32 mouse cellular contexts compared by ENCODE assay signal in genomic region chr4:23037784-23038183, GRCm38 (mm10).
DNase-seq lines count a peak whose midpoint lies in the region; ATAC-seq and TF ChIP-seq lines count a peak whose summit lies in the region.
"Had no signal": no experiment of that assay in that cellular context is flagged by ENCODE, and none has a peak within 500 bp of the region (broad histone marks: within the 10 kb centered on the region; RNA-seq: fewer than 3 reads in every experiment).

No protein-coding gene starts in this region.

- TF ChIP-seq CTCF in midbrain, postnatal 0 days (IDR thresholded peaks at IDR 0.05): no peak
- TF ChIP-seq CTCF in lung, postnatal 0 days (IDR thresholded peaks at IDR 0.05): no peak

- 83% methylated on average over 6 of the region's 6 CpGs for WGBS in hindbrain, embryonic 11.5 days
- 77% methylated on average over 6 of the region's 6 CpGs for WGBS in hindbrain, embryonic 16.5 days
- whole genome bisulfite sequencing in forebrain, embryonic 13.5 days: 67% methylated on average over 6 of the region's 6 CpGs
- WGBS in midbrain, embryonic 12.5 days: 39% methylated on average over 6 of the region's 6 CpGs
- 36% methylated on average over 6 of the region's 6 CpGs for WGBS in midbrain, postnatal 0 days
- 78% methylated on average over 6 of the region's 6 CpGs for WGBS in lung, postnatal 0 days

- H3K9ac ChIP-seq in hindbrain, embryonic 11.5 days (ENCODE audit: low read depth, low read length): no peak overlapping the region
- H3K9ac ChIP-seq in hindbrain, embryonic 16.5 days (ENCODE audit: low read depth, low read length): no peak overlapping the region
- no peak overlapping the region for H3K9ac ChIP-seq in forebrain, embryonic 13.5 days
- no peak overlapping the region for H3K9ac ChIP-seq in midbrain, embryonic 12.5 days (replicated peaks)
- no peak overlapping the region for H3K9ac ChIP-seq in midbrain, postnatal 0 days (replicated peaks; ENCODE audit: low read length, poor library complexity, severe bottlenecking)
- H3K9ac ChIP-seq in lung, postnatal 0 days (replicated peaks; ENCODE audit: low read depth): no peak overlapping the region
- H3K9ac ChIP-seq: embryonic facial prominence, embryonic 15.5 days; heart, embryonic 13.5 days; liver, embryonic 12.5 days; liver, postnatal 0 days; neural tube, embryonic 15.5 days had no signal

- no peak overlapping the region for H3K27ac ChIP-seq in hindbrain, embryonic 11.5 days (ENCODE audit: low read depth, low read length)
- H3K27ac ChIP-seq in hindbrain, embryonic 16.5 days (ENCODE audit: low read depth, low read length): no peak overlapping the region
- no peak overlapping the region for H3K27ac ChIP-seq in forebrain, embryonic 13.5 days
- H3K27ac ChIP-seq in midbrain, embryonic 12.5 days (replicated peaks): peak overlapping the region; percentile 42; the same call in 1 of the 2 replicates
- H3K27ac ChIP-seq in midbrain, postnatal 0 days (ENCODE audit: low read depth, low read length): no peak overlapping the region
- no peak overlapping the region for H3K27ac ChIP-seq in lung, postnatal 0 days (ENCODE audit: low read length)
- H3K27ac ChIP-seq: embryonic facial prominence, embryonic 10.5 days; embryonic facial prominence, embryonic 15.5 days; gastrocnemius, adult 2 months; heart, embryonic 13.5 days; kidney, postnatal 0 days; liver, embryonic 12.5 days; neural tube, embryonic 15.5 days; stomach, postnatal 0 days had no signal

- no peak overlapping the region for H3K4me2 ChIP-seq in hindbrain, embryonic 11.5 days (replicated peaks; ENCODE audit: low read depth, low read length)
- H3K4me2 ChIP-seq in hindbrain, embryonic 16.5 days (ENCODE audit: low read length): no peak overlapping the region
- no peak overlapping the region for H3K4me2 ChIP-seq in forebrain, embryonic 13.5 days
- H3K4me2 ChIP-seq in midbrain, embryonic 12.5 days (replicated peaks): no peak overlapping the region
- H3K4me2 ChIP-seq in midbrain, postnatal 0 days (ENCODE audit: low read depth, low read length, poor library complexity, severe bottlenecking): no peak overlapping the region
- H3K4me2 ChIP-seq in lung, postnatal 0 days (replicated peaks; ENCODE audit: low read depth, low read length): no peak overlapping the region
- H3K4me2 ChIP-seq: embryonic facial prominence, embryonic 15.5 days; heart, embryonic 13.5 days; liver, embryonic 12.5 days; neural tube, embryonic 15.5 days had no signal

- ATAC-seq in hindbrain, embryonic 11.5 days (ENCODE audit: low FRiP score): peak; percentile 33; the same call in 1 of the 2 replicates
- ATAC-seq in hindbrain, embryonic 16.5 days: no peak
- ATAC-seq in forebrain, embryonic 13.5 days: peak; percentile 75
- peak; percentile 89 for ATAC-seq in midbrain, embryonic 12.5 days (ENCODE audit: low FRiP score, low read depth)
- ATAC-seq in midbrain, postnatal 0 days (ENCODE audit: low FRiP score): peak; percentile 20; the same call in 1 of the 2 replicates
- ATAC-seq in lung, postnatal 0 days: no peak
- ATAC-seq: intestine, embryonic 16.5 days; liver, embryonic 12.5 days; liver, postnatal 0 days; Patski had no signal

- H3K4me3 ChIP-seq in hindbrain, embryonic 11.5 days (ENCODE audit: low read depth, low read length): no peak overlapping the region
- no peak overlapping the region for H3K4me3 ChIP-seq in hindbrain, embryonic 16.5 days (ENCODE audit: low read length)
- no peak overlapping the region for H3K4me3 ChIP-seq in forebrain, embryonic 13.5 days
- no peak overlapping the region for H3K4me3 ChIP-seq in midbrain, embryonic 12.5 days
- H3K4me3 ChIP-seq in midbrain, postnatal 0 days (ENCODE audit: low read depth, low read length): no peak overlapping the region
- H3K4me3 ChIP-seq in lung, postnatal 0 days (ENCODE audit: low read depth, low read length): no peak overlapping the region
- H3K4me3 ChIP-seq: embryonic facial prominence, embryonic 10.5 days; embryonic facial prominence, embryonic 15.5 days; gastrocnemius, adult 2 months; heart, embryonic 13.5 days; liver, embryonic 12.5 days; megakaryocyte, embryonic 14.5 days; neural tube, embryonic 15.5 days had no signal

- peak; percentile 2 for DNase-seq in hindbrain, embryonic 11.5 days (ENCODE audit: low spot score)
- DNase-seq in midbrain, postnatal 0 days (ENCODE audit: low spot score): no peak
- DNase-seq in lung, postnatal 0 days (ENCODE audit: low spot score): no peak
- DNase-seq in cerebellum, adult 11 months: no peak
- DNase-seq: adrenal gland, postnatal 14 days; cerebellum, adult 8-10 months; cerebellum, postnatal 25 days; gastrocnemius, adult 2 months; gastrocnemius, postnatal 36 days; heart, adult 18-20 months; heart, postnatal 10 days; kidney, adult 8-10 months; layer of hippocampus, postnatal 36 days; left cerebral cortex, postnatal 4 days; liver, postnatal 0 days; lung, postnatal 4 days; right cerebral cortex, adult 18-20 months; thymus, adult 18-20 months; thymus, postnatal 25 days had no signal

- no peaks in the 10 kb centered on the region for H3K9me3 ChIP-seq in hindbrain, embryonic 11.5 days (ENCODE audit: control insufficient read depth, low read length)
- no peaks in the 10 kb centered on the region for H3K9me3 ChIP-seq in hindbrain, embryonic 16.5 days (ENCODE audit: control insufficient read depth, low read length)
- H3K9me3 ChIP-seq in forebrain, embryonic 13.5 days (replicated peaks): no peaks in the 10 kb centered on the region
- H3K9me3 ChIP-seq in midbrain, embryonic 12.5 days: no peaks in the 10 kb centered on the region
- no peaks in the 10 kb centered on the region for H3K9me3 ChIP-seq in midbrain, postnatal 0 days (ENCODE audit: low read length)
- no peaks in the 10 kb centered on the region for H3K9me3 ChIP-seq in lung, postnatal 0 days (ENCODE audit: low read length)
- H3K9me3 ChIP-seq: embryonic facial prominence, embryonic 10.5 days; embryonic facial prominence, embryonic 15.5 days; heart, embryonic 13.5 days; liver, embryonic 12.5 days; megakaryocyte, embryonic 14.5 days; neural tube, embryonic 15.5 days had no signal

- no peaks in the 10 kb centered on the region for H3K4me1 ChIP-seq in hindbrain, embryonic 11.5 days (replicated peaks; ENCODE audit: control insufficient read depth, insufficient read depth, low read length)
- no peaks in the 10 kb centered on the region for H3K4me1 ChIP-seq in hindbrain, embryonic 16.5 days (ENCODE audit: control insufficient read depth, insufficient read depth, low read depth, low read length)
- peaks cover 3% of the 10 kb centered on the region; the same call in 1 of the 2 replicates for H3K4me1 ChIP-seq in forebrain, embryonic 13.5 days
- 0 out of 2 replicates have a peak, but pooled peaks cover 2% of the 10 kb centered on the region for H3K4me1 ChIP-seq in midbrain, embryonic 12.5 days
- no peaks in the 10 kb centered on the region for H3K4me1 ChIP-seq in midbrain, postnatal 0 days (ENCODE audit: insufficient read depth, low read length)
- no peaks in the 10 kb centered on the region for H3K4me1 ChIP-seq in lung, postnatal 0 days (ENCODE audit: insufficient read depth, low read depth, low read length)
- H3K4me1 ChIP-seq: embryonic facial prominence, embryonic 10.5 days; embryonic facial prominence, embryonic 15.5 days; heart, embryonic 13.5 days; liver, embryonic 12.5 days; megakaryocyte, embryonic 14.5 days; neural tube, embryonic 15.5 days had no signal

- H3K27me3 ChIP-seq in hindbrain, embryonic 11.5 days (ENCODE audit: control insufficient read depth, insufficient read depth, low read length): no peaks in the 10 kb centered on the region
- no peaks in the 10 kb centered on the region for H3K27me3 ChIP-seq in hindbrain, embryonic 16.5 days (replicated peaks; ENCODE audit: control insufficient read depth, insufficient read depth, low read length)
- H3K27me3 ChIP-seq in forebrain, embryonic 13.5 days: no peaks in the 10 kb centered on the region
- H3K27me3 ChIP-seq in midbrain, embryonic 12.5 days: no peaks in the 10 kb centered on the region
- H3K27me3 ChIP-seq in midbrain, postnatal 0 days (ENCODE audit: insufficient read depth, low read length): no peaks in the 10 kb centered on the region
- H3K27me3 ChIP-seq in lung, postnatal 0 days (replicated peaks; ENCODE audit: insufficient read depth, low read length): no peaks in the 10 kb centered on the region
- H3K27me3 ChIP-seq: embryonic facial prominence, embryonic 15.5 days; heart, embryonic 13.5 days; liver, embryonic 12.5 days; megakaryocyte, embryonic 14.5 days; neural tube, embryonic 15.5 days; Patski had no signal

- no peak for TF ChIP-seq EP300 in lung, postnatal 0 days (IDR thresholded peaks at IDR 0.05)

- no peaks in the 10 kb centered on the region for H3K36me3 ChIP-seq in hindbrain, embryonic 11.5 days (ENCODE audit: control insufficient read depth, insufficient read depth, low read length)
- no peaks in the 10 kb centered on the region for H3K36me3 ChIP-seq in hindbrain, embryonic 16.5 days (ENCODE audit: control insufficient read depth, insufficient read depth, low read length)
- no peaks in the 10 kb centered on the region for H3K36me3 ChIP-seq in forebrain, embryonic 13.5 days (ENCODE audit: poor library complexity, severe bottlenecking)
- no peaks in the 10 kb centered on the region for H3K36me3 ChIP-seq in midbrain, embryonic 12.5 days
- no peaks in the 10 kb centered on the region for H3K36me3 ChIP-seq in midbrain, postnatal 0 days (ENCODE audit: insufficient read depth, low read length)
- H3K36me3 ChIP-seq in lung, postnatal 0 days (ENCODE audit: insufficient read depth, low read length): no peaks in the 10 kb centered on the region
- H3K36me3 ChIP-seq: embryonic facial prominence, embryonic 10.5 days; embryonic facial prominence, embryonic 15.5 days; heart, embryonic 13.5 days; liver, embryonic 12.5 days; neural tube, embryonic 15.5 days had no signal

Comparison
In these comparisons a context has a peak if more than half of its experiments do, and no peak if none do; other contexts are left out.
1. ATAC-seq: peak in hindbrain, embryonic 11.5 days (single experiment), forebrain, embryonic 13.5 days (single experiment), midbrain, embryonic 12.5 days (single experiment) and midbrain, postnatal 0 days (single experiment); none in hindbrain, embryonic 16.5 days (single experiment) and lung, postnatal 0 days (single experiment).